ENCODE assay signal across 22 mouse cellular contexts in the genomic region with DNA sequence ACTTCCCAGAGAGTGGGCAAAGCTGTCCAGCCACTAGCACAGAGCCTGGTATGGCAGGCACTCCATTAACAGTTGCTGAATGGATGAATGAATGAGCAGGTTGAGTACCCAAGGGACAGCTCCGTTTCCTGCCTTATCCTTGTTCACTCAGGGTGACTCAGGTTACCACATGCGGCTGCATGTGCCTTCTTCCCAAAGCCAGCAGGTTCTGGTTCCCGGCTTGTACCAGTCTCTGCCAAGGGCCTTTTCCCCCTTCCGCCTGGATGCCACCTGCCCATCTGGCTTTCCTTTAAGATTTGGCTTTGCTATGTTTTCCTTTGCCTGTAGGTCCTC. TPM values are rescaled to one million over a fixed set of nuclear protein-coding genes. Genes with fewer than 3 reads are reported as not detected.
DNase-seq lines count a peak whose midpoint lies in the region; ATAC-seq and TF ChIP-seq lines count a peak whose summit lies in the region.
"Had no signal": no experiment of that assay in that cellular context is flagged by ENCODE, and none has a peak within 500 bp of the region (broad histone marks: within the 10 kb centered on the region; RNA-seq: fewer than 3 reads in every experiment).

No protein-coding gene starts in this region.

- TF ChIP-seq CTCF in intestine, postnatal 0 days (IDR thresholded peaks at IDR 0.05; ENCODE audit: low read depth), result no peak

- no peaks in the 10 kb centered on the region for H3K27me3 ChIP-seq in embryonic facial prominence, embryonic 14.5 days (replicated peaks; ENCODE audit: control insufficient read depth, insufficient read depth, low read length)
- H3K27me3 ChIP-seq in embryonic facial prominence, embryonic 10.5 days (replicated peaks; ENCODE audit: low read depth, poor library complexity, severe bottlenecking), result no peaks in the 10 kb centered on the region
- H3K27me3 ChIP-seq in intestine, postnatal 0 days (replicated peaks; ENCODE audit: control insufficient read depth, insufficient read depth, low read length), result no peaks in the 10 kb centered on the region
- no peaks in the 10 kb centered on the region for H3K27me3 ChIP-seq in hindbrain, embryonic 16.5 days (replicated peaks; ENCODE audit: control insufficient read depth, insufficient read depth, low read length)
- H3K27me3 ChIP-seq: forebrain, embryonic 12.5 days; neural tube, embryonic 12.5 days had no signal

- DNase-seq in embryonic facial prominence, embryonic 14.5 days (ENCODE audit: low spot score), result peak; percentile 33
- DNase-seq in embryonic facial prominence, embryonic 10.5 days (ENCODE audit: low spot score), result no peak
- DNase-seq in 3T3-L1 (ENCODE audit: low read depth, low spot score), result peak; percentile 59
- peak; percentile 63 for DNase-seq in cerebellum, adult 11 months
- peak; percentile 57 to 71 for DNase-seq in cerebellum, postnatal 10 days
- no peak for DNase-seq in ovary, postnatal 36 days (ENCODE audit: low spot score)
- DNase-seq: embryo, embryonic 11 days; gastrocnemius, postnatal 14 days; kidney, adult 8-10 months; kidney, postnatal 14 days; layer of hippocampus, postnatal 36 days; liver; lung, embryonic 14.5 days; lung, postnatal 36 days; thymus, adult 18-20 months; thymus, postnatal 4 days had no signal

- no peak overlapping the region for H3K4me2 ChIP-seq in embryonic facial prominence, embryonic 14.5 days (ENCODE audit: low read depth, low read length)
- no peak overlapping the region for H3K4me2 ChIP-seq in intestine, postnatal 0 days (replicated peaks; ENCODE audit: low read depth)
- no peak overlapping the region for H3K4me2 ChIP-seq in hindbrain, embryonic 16.5 days (ENCODE audit: low read length)
- H3K4me2 ChIP-seq: forebrain, embryonic 12.5 days; heart, embryonic 15.5 days; lung, embryonic 14.5 days; neural tube, embryonic 12.5 days had no signal

- H3K9me3 ChIP-seq in embryonic facial prominence, embryonic 14.5 days (ENCODE audit: control insufficient read depth, low read length), result no peaks in the 10 kb centered on the region
- no peaks in the 10 kb centered on the region for H3K9me3 ChIP-seq in embryonic facial prominence, embryonic 10.5 days
- no peaks in the 10 kb centered on the region for H3K9me3 ChIP-seq in intestine, postnatal 0 days (ENCODE audit: control insufficient read depth)
- H3K9me3 ChIP-seq in hindbrain, embryonic 16.5 days (ENCODE audit: control insufficient read depth, low read length), result no peaks in the 10 kb centered on the region
- H3K9me3 ChIP-seq: forebrain, embryonic 12.5 days; heart, embryonic 15.5 days; neural tube, embryonic 12.5 days had no signal

- no peak overlapping the region for H3K4me3 ChIP-seq in embryonic facial prominence, embryonic 14.5 days (ENCODE audit: low read depth, low read length)
- H3K4me3 ChIP-seq in embryonic facial prominence, embryonic 10.5 days, result no peak overlapping the region
- no peak overlapping the region for H3K4me3 ChIP-seq in intestine, postnatal 0 days (ENCODE audit: low read depth, low read length)
- no peak overlapping the region for H3K4me3 ChIP-seq in hindbrain, embryonic 16.5 days (ENCODE audit: low read length)
- H3K4me3 ChIP-seq: forebrain, embryonic 12.5 days; heart, embryonic 15.5 days; layer of hippocampus, adult 2 months; neural tube, embryonic 12.5 days had no signal

- no peak; the same call in 1 of the 2 replicates for ATAC-seq in embryonic facial prominence, embryonic 14.5 days (ENCODE audit: low read depth)
- ATAC-seq in intestine, postnatal 0 days, result no peak
- ATAC-seq in hindbrain, embryonic 16.5 days, result no peak

- H3K9ac ChIP-seq in embryonic facial prominence, embryonic 14.5 days (ENCODE audit: low read depth, low read length), result no peak overlapping the region
- no peak overlapping the region for H3K9ac ChIP-seq in intestine, postnatal 0 days (ENCODE audit: low read depth, low read length)
- no peak overlapping the region for H3K9ac ChIP-seq in hindbrain, embryonic 16.5 days (ENCODE audit: low read depth, low read length)
- H3K9ac ChIP-seq: forebrain, embryonic 12.5 days; heart, embryonic 15.5 days; lung, embryonic 14.5 days had no signal

- no peaks in the 10 kb centered on the region for H3K36me3 ChIP-seq in embryonic facial prominence, embryonic 14.5 days (ENCODE audit: control insufficient read depth, insufficient read depth, low read length)
- no peaks in the 10 kb centered on the region for H3K36me3 ChIP-seq in embryonic facial prominence, embryonic 10.5 days (replicated peaks)
- peaks cover 3% of the 10 kb centered on the region; the same call in 1 of the 2 replicates for H3K36me3 ChIP-seq in intestine, postnatal 0 days (ENCODE audit: control insufficient read depth, insufficient read depth)
- no peaks in the 10 kb centered on the region for H3K36me3 ChIP-seq in hindbrain, embryonic 16.5 days (ENCODE audit: control insufficient read depth, insufficient read depth, low read length)
- H3K36me3 ChIP-seq: forebrain, embryonic 12.5 days; heart, embryonic 15.5 days; neural tube, embryonic 12.5 days had no signal

- no peak overlapping the region for H3K27ac ChIP-seq in embryonic facial prominence, embryonic 14.5 days (replicated peaks; ENCODE audit: low read depth, low read length)
- H3K27ac ChIP-seq in embryonic facial prominence, embryonic 10.5 days (replicated peaks), result no peak overlapping the region
- no peak overlapping the region for H3K27ac ChIP-seq in intestine, postnatal 0 days (ENCODE audit: low read depth, low read length)
- no peak overlapping the region for H3K27ac ChIP-seq in hindbrain, embryonic 16.5 days (ENCODE audit: low read depth, low read length)
- H3K27ac ChIP-seq: forebrain, embryonic 12.5 days; heart, embryonic 15.5 days; layer of hippocampus, adult 2 months; neural tube, embryonic 12.5 days had no signal

- H3K4me1 ChIP-seq in embryonic facial prominence, embryonic 14.5 days (ENCODE audit: control insufficient read depth, insufficient read depth, low read length), result 0 out of 2 replicates have a peak, but pooled peaks cover 5% of the 10 kb centered on the region
- H3K4me1 ChIP-seq in embryonic facial prominence, embryonic 10.5 days, result peaks cover 24% of the 10 kb centered on the region
- 0 out of 2 replicates have a peak, but pooled peaks cover 6% of the 10 kb centered on the region for H3K4me1 ChIP-seq in intestine, postnatal 0 days (replicated peaks; ENCODE audit: control insufficient read depth, insufficient read depth, low read length)
- H3K4me1 ChIP-seq in hindbrain, embryonic 16.5 days (ENCODE audit: control insufficient read depth, insufficient read depth, low read depth, low read length), result peaks cover 11% of the 10 kb centered on the region

- 57% methylated on average over 4 of the region's 4 CpGs for WGBS in embryonic facial prominence, embryonic 14.5 days
- WGBS in embryonic facial prominence, embryonic 10.5 days, result 66% methylated on average over 4 of the region's 4 CpGs
- WGBS in intestine, postnatal 0 days, result 86% methylated on average over 4 of the region's 4 CpGs
- WGBS in hindbrain, embryonic 16.5 days, result 70% methylated on average over 4 of the region's 4 CpGs

RNA-seq across cellular contexts. Expression of a gene that starts 13.9 kb away (rescaled TPM):
- 21.2 and 21.5 TPM in 2 replicates for polyA plus RNA-seq in embryonic facial prominence, embryonic 14.5 days (2014; fragmentation: Nextera tagmentation; extraction: Ambion mirVana)
- polyA plus RNA-seq in embryonic facial prominence, embryonic 10.5 days (2016; fragmentation: Nextera tagmentation; extraction: Ambion mirVana), result 12.3 and 15.4 TPM in 2 replicates
- polyA plus RNA-seq in intestine, postnatal 0 days (2015; fragmentation: Nextera tagmentation; extraction: Ambion mirVana), result 63.7 and 71.7 TPM in 2 replicates
- 11.9 and 13.8 TPM in 2 replicates for polyA plus RNA-seq in hindbrain, embryonic 16.5 days (2015; fragmentation: Nextera tagmentation; extraction: Ambion mirVana)

RNA-seq across cellular contexts. Expression of a gene that starts 17.1 kb away (rescaled TPM):
- 75.5 and 82.3 TPM in 2 replicates for polyA plus RNA-seq in embryonic facial prominence, embryonic 14.5 days (2014; fragmentation: Nextera tagmentation; extraction: Ambion mirVana)
- polyA plus RNA-seq in embryonic facial prominence, embryonic 10.5 days (2016; fragmentation: Nextera tagmentation; extraction: Ambion mirVana), result 15.4 and 17.4 TPM in 2 replicates
- polyA plus RNA-seq in intestine, postnatal 0 days (2015; fragmentation: Nextera tagmentation; extraction: Ambion mirVana), result 31.2 and 35.3 TPM in 2 replicates
- polyA plus RNA-seq in hindbrain, embryonic 16.5 days (2015; fragmentation: Nextera tagmentation; extraction: Ambion mirVana), result 12.8 and 13.8 TPM in 2 replicates

RNA-seq across cellular contexts. Expression of a gene that starts 28.8 kb away (rescaled TPM):
- polyA plus RNA-seq in embryonic facial prominence, embryonic 14.5 days (2014; fragmentation: Nextera tagmentation; extraction: Ambion mirVana), result 9.7 and 10.5 TPM in 2 replicates
- polyA plus RNA-seq in embryonic facial prominence, embryonic 10.5 days (2016; fragmentation: Nextera tagmentation; extraction: Ambion mirVana), result 13.1 and 15.1 TPM in 2 replicates
- 5.2 and 6.2 TPM in 2 replicates for polyA plus RNA-seq in intestine, postnatal 0 days (2015; fragmentation: Nextera tagmentation; extraction: Ambion mirVana)
- 33.5 and 34.0 TPM in 2 replicates for polyA plus RNA-seq in hindbrain, embryonic 16.5 days (2015; fragmentation: Nextera tagmentation; extraction: Ambion mirVana)

Comparison
In these comparisons a context has a peak if more than half of its experiments do, and no peak if none do; other contexts are left out.
1. DNase-seq: peak in embryonic facial prominence, embryonic 14.5 days (single experiment), 3T3-L1 (single experiment), cerebellum, adult 11 months (single experiment) and cerebellum, postnatal 10 days (2 of 2); none in embryonic facial prominence, embryonic 10.5 days (single experiment) and ovary, postnatal 36 days (single experiment).